Mouse (Mus musculus): ENCODE data around the gene Vpreb1.
"Not testable (repeated sequence)": the region's sequence is repeated elsewhere in the genome, so short reads cannot be mapped to it uniquely, and the experiment has no call there.

Gene Vpreb1

GRCm38 (mm10) chr16:16856731-16857476, 13.7 kb downstream of the Vpreb1 start:
- no peak for ATAC-seq (ENCODE audit: insufficient number of reproducible peaks, low FRiP score, low TSS enrichment)

GRCm38 (mm10) chr16:16856054-16856453, 14.6 kb downstream of the Vpreb1 start:
- ATAC-seq (ENCODE audit: insufficient number of reproducible peaks, low FRiP score, low TSS enrichment), result not testable (repeated sequence)

- no peak for ATAC-seq (ENCODE audit: insufficient number of reproducible peaks, low FRiP score, low TSS enrichment)
Observed at GRCm38 (mm10) chr16:16855541-16855940, 15.1 kb downstream of the Vpreb1 start.

GRCm38 (mm10) chr16:16854836-16855235, 15.8 kb downstream of the Vpreb1 start:
- ATAC-seq (ENCODE audit: insufficient number of reproducible peaks, low FRiP score, low TSS enrichment), result no peak

- no peak for ATAC-seq (ENCODE audit: insufficient number of reproducible peaks, low FRiP score, low TSS enrichment)
Observed at GRCm38 (mm10) chr16:16852411-16852810, 18.2 kb downstream of the Vpreb1 start.

GRCm38 (mm10) chr16:16849196-16849595, 21.4 kb downstream of the Vpreb1 start:
- no peak for ATAC-seq (ENCODE audit: insufficient number of reproducible peaks, low FRiP score, low TSS enrichment)

- no peak for ATAC-seq (ENCODE audit: insufficient number of reproducible peaks, low FRiP score, low TSS enrichment)
Observed at GRCm38 (mm10) chr16:16829671-16830070, 41.0 kb downstream of the Vpreb1 start.

GRCm38 (mm10) chr16:16828757-16829615, 41.7 kb downstream of the Vpreb1 start, which contains the start of gene Spag6l:
TSS of gene Spag6l (minus strand) at chr16:16829456.
- ATAC-seq (ENCODE audit: insufficient number of reproducible peaks, low FRiP score, low TSS enrichment), result peak; percentile 26; the same call in 1 of the 2 replicates

- ATAC-seq (ENCODE audit: insufficient number of reproducible peaks, low FRiP score, low TSS enrichment), result no peak
Observed at GRCm38 (mm10) chr16:16826223-16826622, 44.4 kb downstream of the Vpreb1 start.

GRCm38 (mm10) chr16:16825476-16825875, 45.2 kb downstream of the Vpreb1 start:
- ATAC-seq (ENCODE audit: insufficient number of reproducible peaks, low FRiP score, low TSS enrichment), result no peak

Measured in cerebellum, adult (tissue).